Mouse (Mus musculus) heart, postnatal 0 days (tissue): Measurements from ENCODE around the gene Slc35g1.

Source experiments
- CTCF ChIP-seq: IDR thresholded peaks from 2 replicates; pipeline ENCODE4 v1.5.1; 2016; ENCODE audit warnings: antibody characterized with exemption, control low read depth, low read depth
- EP300 ChIP-seq: IDR thresholded peaks from 2 replicates; pipeline ENCODE4 v1.6.1; 2016; ENCODE audit warnings: antibody characterized with exemption, low read depth

DNA sequence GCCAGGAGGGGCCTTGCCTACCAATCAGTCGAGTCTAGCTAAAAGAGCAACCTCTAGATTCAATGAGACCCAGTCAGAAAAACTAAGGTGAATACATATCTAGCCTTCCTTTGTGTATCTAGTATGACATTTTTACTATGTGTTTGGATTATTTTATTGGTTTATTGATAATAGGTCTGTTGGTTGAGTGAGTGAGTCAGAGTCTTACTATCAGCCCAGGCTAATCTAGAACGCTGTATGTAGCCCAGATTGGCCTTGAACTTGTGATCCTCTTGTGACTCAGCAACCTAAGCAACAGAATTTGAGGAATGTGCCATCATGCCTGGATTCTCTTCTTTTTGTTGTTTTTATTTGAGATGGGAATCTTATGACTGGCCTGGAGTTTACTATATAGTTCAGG is 44.6 kb upstream of the Slc35g1 start:
- TF ChIP-seq CTCF (no peak), EP300 (no peak)
